Mouse (Mus musculus) neural tube, embryonic 11.5 days (tissue): ENCODE measurements around the gene Grpel1. TPM values are rescaled to one million over a fixed set of nuclear protein-coding genes. Genes with fewer than 3 reads are reported as not detected.

ENCODE experiments used
- ATAC-seq: fragments of 200-750 bp; cut with Nextera tagmentation; 2 replicates; pipeline ENCODE4 v1.8.0; 2017; ENCODE audit warnings: moderate number of reproducible peaks, mild to moderate bottlenecking, moderate TSS enrichment, moderate library complexity; ENCODE audit not compliant: insufficient read depth, low FRiP score, low TSS enrichment
- DNase-seq: peaks from one replicate; pipeline ENCODE4 v3.0.0-alpha.2; 2015; ENCODE audit warnings: low spot score
- H3K27ac ChIP-seq: fragments of 300-500 bp; sonication (generic); 2 replicates; pipeline ENCODE4 v1.5.1; 2014; ENCODE audit warnings: low read depth, mild to moderate bottlenecking, low read length
- H3K27me3 ChIP-seq: fragments of 300-500 bp; sonication (generic); 2 replicates; pipeline ENCODE4 v1.6.1; 2014; ENCODE audit warnings: mild to moderate bottlenecking, low read length, mixed read lengths; ENCODE audit not compliant: control insufficient read depth, insufficient read depth
- H3K36me3 ChIP-seq: fragments of 300-500 bp; sonication (generic); 2 replicates; pipeline ENCODE4 v1.6.1; 2014; ENCODE audit warnings: mild to moderate bottlenecking, low read length, moderate library complexity, mixed read lengths; ENCODE audit not compliant: control insufficient read depth, insufficient read depth
- H3K4me1 ChIP-seq: fragments of 300-500 bp; sonication (generic); 2 replicates; pipeline ENCODE4 v1.6.1; 2014; ENCODE audit warnings: low read length, mixed read lengths; ENCODE audit not compliant: control insufficient read depth, insufficient read depth
- H3K4me2 ChIP-seq: fragments of 300-500 bp; sonication (generic); 2 replicates; pipeline ENCODE4 v1.6.1; 2014; ENCODE audit warnings: low read depth, mild to moderate bottlenecking, moderate library complexity
- H3K4me3 ChIP-seq: fragments of 300-500 bp; sonication (generic); 2 replicates; pipeline ENCODE4 v1.5.1; 2014; ENCODE audit warnings: low read depth, low read length
- H3K9ac ChIP-seq: fragments of 300-500 bp; sonication (generic); 2 replicates; pipeline ENCODE4 v1.6.1; 2014; ENCODE audit warnings: mild to moderate bottlenecking, low read length
- H3K9me3 ChIP-seq: fragments of 300-500 bp; sonication (generic); 2 replicates; pipeline ENCODE4 v1.6.1; 2016; ENCODE audit warnings: low read length; ENCODE audit not compliant: control insufficient read depth
- WGBS: fragments of 180-500 bp; shearing (Covaris S2); extraction: QIAGEN DNeasy Blood & Tissue Kit; methylation state at CpG from one replicate; pipeline ENCODE4 v1.1.7; 2014; 5-methylcytosine and 5-hydroxymethylcytosine counted together
- polyA plus RNA-seq: library from polyadenylated mRNA; unstranded; fragments of >200 nt; fragmentation: Nextera tagmentation; extraction: Ambion mirVana; gene quantifications from 2 replicates; pipeline ENCODE4 v1.2.1, GENCODE M21; 2014

The Grpel1 gene
- polyA plus RNA-seq, 1 experiment from 2014 or later, result 58.6 TPM

DNA sequence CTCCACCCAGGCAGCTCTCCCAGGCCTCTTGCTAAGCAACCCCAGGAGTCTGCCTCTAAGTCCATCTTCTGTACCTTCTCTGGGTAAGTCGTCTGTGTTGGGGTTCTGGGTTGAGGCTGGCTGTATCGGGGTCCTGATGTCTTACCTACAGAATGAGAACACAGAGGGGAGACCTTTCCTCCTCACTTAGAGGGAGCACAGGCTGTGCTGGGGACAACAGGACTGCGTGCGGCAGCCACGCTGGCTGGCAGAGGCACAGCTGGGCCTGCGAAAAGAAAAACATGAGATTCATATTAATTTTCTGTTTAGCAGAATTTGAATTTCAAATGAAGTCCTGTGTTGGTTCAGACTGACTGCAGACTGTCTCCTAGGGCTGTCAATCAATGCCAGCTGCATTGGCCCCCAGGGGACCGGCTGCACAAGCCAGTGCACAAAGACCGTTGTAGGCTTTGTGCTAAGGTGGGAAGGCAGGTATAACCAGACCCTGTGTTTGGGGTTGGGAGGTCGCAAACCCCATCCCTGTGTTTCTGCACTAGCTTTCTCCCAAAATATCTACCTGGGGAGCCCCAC, 30.3 kb upstream of the Grpel1 start:
- Histone ChIP-seq H3K9me3 (no peaks in the 10 kb centered on the region), H3K27me3 (no peaks in the 10 kb centered on the region), H3K4me3 (no peak overlapping the region), H3K4me1 (peaks cover 2% of the 10 kb centered on the region; the same call in 1 of the 2 replicates), H3K9ac (no peak overlapping the region), H3K27ac (no peak overlapping the region), H3K36me3 (no peaks in the 10 kb centered on the region), H3K4me2 (no peak overlapping the region)
- ATAC-seq (no peak), DNase-seq (peak; percentile 19)
- WGBS, result 69% methylated on average over 9 of the region's 9 CpGs

DNA sequence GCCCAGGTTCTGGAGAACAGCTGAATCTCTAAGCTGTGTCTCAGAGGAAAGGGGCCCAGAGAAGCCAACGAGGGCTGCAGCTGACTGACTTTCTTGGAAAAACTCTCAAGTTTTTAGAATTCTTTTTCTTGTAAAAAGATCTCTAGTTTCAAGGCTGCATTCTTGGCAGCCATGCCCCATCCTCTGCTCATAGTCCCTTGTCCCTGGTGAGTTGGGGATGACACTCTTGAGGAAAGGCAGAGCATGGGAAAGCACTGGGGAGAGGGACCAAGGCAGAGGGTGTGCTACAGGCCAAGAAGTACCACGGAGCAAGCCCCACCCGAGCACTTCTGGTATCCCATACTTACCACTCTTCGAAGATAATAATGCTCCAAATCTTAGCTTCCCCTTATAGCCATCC, 27.9 kb upstream of the Grpel1 start:
- H3K4me2 ChIP-seq, result no peak overlapping the region
- WGBS, result 79% methylated on average over 4 of the region's 4 CpGs

DNA sequence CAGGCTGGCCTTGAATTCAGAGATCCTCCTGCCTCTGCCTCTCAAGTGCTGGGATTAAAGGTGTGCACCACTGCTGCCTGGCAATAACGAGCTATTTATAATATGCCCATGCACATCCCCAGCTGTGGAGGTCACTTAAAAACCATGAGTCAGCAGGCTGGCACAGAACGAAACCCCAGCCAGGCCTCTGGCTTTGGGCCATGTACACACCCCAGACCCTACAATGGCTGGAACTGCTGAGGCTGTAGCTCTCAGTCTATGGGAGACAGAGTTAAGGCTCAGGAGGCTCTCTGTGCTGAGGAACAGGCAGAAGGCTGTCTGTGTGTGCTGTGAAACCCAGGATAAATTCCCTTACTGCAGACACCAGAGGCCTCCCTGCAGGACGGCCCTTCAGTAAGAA, 24.1 kb upstream of the Grpel1 start:
- no peaks in the 10 kb centered on the region for H3K36me3 ChIP-seq
- no peaks in the 10 kb centered on the region for H3K9me3 ChIP-seq
- H3K4me3 ChIP-seq, result no peak overlapping the region
- no peaks in the 10 kb centered on the region for H3K27me3 ChIP-seq
- ATAC-seq, result no peak
- H3K27ac ChIP-seq, result no peak overlapping the region
- no peak overlapping the region for H3K9ac ChIP-seq
- DNase-seq, result no peak
- WGBS, result 70% methylated on average over 3 of the region's 3 CpGs
- no peaks in the 10 kb centered on the region for H3K4me1 ChIP-seq
- no peak overlapping the region for H3K4me2 ChIP-seq

More for the DNA sequence above, 27.9 kb upstream of the Grpel1 start:
- ATAC-seq (no peak), DNase-seq (no peak)
- H3K4me1 ChIP-seq, result no peaks in the 10 kb centered on the region
- H3K36me3 ChIP-seq, result no peaks in the 10 kb centered on the region
- no peak overlapping the region for H3K9ac ChIP-seq
- no peak overlapping the region for H3K27ac ChIP-seq
- no peaks in the 10 kb centered on the region for H3K9me3 ChIP-seq
- H3K4me3 ChIP-seq, result no peak overlapping the region
- no peaks in the 10 kb centered on the region for H3K27me3 ChIP-seq

DNA sequence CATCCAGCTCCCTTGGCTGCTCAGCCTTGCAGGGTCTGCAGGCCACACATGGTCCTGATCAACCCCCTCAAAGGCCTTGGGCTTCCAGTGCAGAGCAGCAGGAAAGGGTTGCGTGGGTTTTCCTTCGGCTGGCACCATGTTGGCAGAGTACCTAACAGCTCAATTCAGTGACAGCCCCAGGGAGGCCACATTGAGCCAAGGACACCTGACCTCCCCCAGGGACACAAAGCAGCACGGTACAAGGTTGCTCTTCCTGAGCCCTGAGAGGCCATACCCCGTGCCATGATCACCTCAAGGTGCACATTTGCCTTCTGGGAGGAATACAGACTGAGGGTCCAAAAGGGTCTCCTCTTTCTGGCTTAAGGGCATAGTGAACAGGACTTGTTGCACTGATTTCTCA, 20.2 kb upstream of the Grpel1 start:
- WGBS, result 57% methylated on average over 4 of the region's 4 CpGs
- Histone ChIP-seq H3K4me2 (no peak overlapping the region), H3K27me3 (no peaks in the 10 kb centered on the region), H3K36me3 (no peaks in the 10 kb centered on the region), H3K9ac (no peak overlapping the region), H3K9me3 (no peaks in the 10 kb centered on the region), H3K4me1 (no peaks in the 10 kb centered on the region), H3K27ac (no peak overlapping the region), H3K4me3 (no peak overlapping the region)
- no peak for DNase-seq
- ATAC-seq, result no peak

DNA sequence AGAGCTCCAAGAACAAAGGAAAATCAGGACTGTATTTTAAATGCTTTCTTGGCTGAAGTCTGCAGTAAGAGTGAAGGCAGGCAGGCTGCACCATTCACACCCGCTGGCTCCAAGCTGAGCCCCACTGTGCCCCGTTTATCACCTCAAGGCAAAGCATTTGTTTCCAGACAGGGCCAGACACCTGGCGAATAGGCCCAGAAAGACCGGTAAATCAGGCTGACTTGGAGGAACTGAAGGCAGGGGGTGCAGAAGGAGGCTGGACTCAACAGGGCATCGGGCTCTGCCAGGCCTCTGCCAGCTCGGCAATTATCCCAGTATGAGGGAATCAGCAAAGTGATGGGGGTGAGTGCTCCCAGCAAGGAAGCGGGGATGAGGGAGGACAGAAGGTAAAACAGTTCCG, 19.8 kb upstream of the Grpel1 start:
- Histone ChIP-seq H3K27ac (no peak overlapping the region), H3K9ac (no peak overlapping the region), H3K4me3 (no peak overlapping the region), H3K4me2 (no peak overlapping the region), H3K9me3 (no peaks in the 10 kb centered on the region), H3K27me3 (no peaks in the 10 kb centered on the region), H3K36me3 (no peaks in the 10 kb centered on the region), H3K4me1 (no peaks in the 10 kb centered on the region)
- ATAC-seq, result no peak
- WGBS, result 26% methylated on average over 8 of the region's 8 CpGs
- DNase-seq, result no peak

DNA sequence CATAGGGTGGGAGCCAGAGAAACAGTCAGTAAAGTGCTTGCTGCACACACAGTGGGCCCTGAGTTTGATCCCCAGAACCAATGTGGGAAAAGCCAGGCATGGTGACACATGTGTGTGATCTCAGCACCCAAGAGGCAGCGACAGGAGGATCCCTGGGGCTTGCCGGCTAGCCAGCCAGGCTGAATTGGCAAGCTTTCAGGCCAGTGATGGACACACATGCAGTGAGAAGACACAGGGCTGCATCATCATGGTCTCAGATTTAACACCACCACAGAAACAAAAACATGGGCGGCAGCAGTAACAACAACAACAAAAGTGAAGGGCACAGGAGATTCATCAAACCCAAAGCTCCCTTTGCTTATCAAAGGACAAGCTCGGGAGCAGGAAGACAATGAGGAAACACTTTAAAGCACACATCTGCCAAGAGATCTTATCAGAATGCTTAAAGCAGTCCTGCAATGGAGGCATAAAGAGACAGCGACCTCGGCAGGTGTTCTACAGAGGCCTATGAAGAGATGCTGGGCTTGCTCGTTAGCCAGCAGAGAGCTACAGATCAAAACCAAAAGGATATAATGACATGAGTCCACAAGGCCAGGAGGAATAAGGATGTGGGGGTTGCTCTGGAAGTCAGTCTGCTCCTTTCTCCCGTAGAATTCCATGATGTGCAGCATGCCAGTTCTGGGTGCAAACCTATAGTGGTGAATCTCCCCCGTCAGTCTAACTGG, 18.5 kb upstream of the Grpel1 start:
- no peak for DNase-seq
- H3K4me1 ChIP-seq, result no peaks in the 10 kb centered on the region
- no peaks in the 10 kb centered on the region for H3K27me3 ChIP-seq
- WGBS, result 47% methylated on average over 9 of the region's 9 CpGs
- H3K4me3 ChIP-seq, result no peak overlapping the region
- ATAC-seq, result no peak
- H3K4me2 ChIP-seq, result no peak overlapping the region
- H3K27ac ChIP-seq, result no peak overlapping the region
- no peak overlapping the region for H3K9ac ChIP-seq
- H3K9me3 ChIP-seq, result no peaks in the 10 kb centered on the region
- no peaks in the 10 kb centered on the region for H3K36me3 ChIP-seq

DNA sequence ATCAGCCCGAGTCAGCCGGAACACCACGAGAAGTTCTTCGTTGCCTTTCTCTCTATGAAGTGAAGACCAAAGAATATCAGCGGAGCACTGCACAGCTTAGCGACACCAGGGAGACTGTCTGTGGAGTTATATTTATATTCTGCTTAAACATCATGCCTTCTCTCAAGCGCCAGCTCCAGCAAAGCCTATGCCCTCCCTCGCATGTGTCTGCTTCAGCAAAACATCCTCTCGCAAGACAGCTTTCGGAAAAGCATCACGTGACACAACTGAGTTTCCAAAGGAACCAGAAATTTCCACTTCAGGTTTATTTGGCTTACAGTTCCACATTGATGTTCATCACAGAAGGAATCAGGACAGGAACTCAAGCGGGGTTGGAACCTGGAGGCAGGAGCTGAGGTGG, 16.9 kb upstream of the Grpel1 start:
- Histone ChIP-seq H3K4me2 (no peak overlapping the region), H3K27ac (no peak overlapping the region), H3K9me3 (no peaks in the 10 kb centered on the region), H3K4me1 (no peaks in the 10 kb centered on the region), H3K27me3 (no peaks in the 10 kb centered on the region), H3K4me3 (no peak overlapping the region), H3K36me3 (no peaks in the 10 kb centered on the region), H3K9ac (no peak overlapping the region)
- WGBS, result 95% methylated on average over 12 of the region's 12 CpGs
- no peak for ATAC-seq
- DNase-seq, result no peak

DNA sequence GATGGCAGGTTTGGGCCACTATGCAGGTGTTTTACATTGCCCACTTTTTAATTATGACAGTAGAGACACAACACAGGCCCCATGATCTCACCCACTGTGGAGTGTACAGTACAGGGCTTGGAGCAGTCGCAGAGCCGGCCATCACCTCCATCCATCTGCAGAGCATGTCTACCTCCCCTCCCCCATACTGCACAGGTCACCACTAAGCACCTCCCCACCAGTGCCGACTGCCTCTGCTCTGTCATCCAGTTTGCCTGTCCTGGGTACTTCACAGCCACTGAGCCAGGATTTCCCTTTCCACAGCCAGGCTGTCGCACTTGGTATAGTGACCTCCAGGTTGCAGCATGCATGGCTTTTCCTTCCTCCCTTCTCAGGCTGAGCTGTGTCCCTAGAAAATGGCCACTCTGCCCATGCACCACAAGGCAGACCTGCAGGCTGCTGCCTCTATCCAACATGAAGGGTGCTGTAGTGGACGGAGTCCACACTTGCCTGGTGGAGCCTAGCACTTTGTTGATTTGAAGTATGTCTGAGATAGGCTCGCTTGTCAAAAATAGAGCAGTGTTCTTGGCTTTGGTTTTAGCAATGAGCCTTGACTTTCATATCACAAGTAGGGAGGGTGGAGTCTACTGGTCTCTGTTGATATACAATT, 15.0 kb upstream of the Grpel1 start:
- Histone ChIP-seq H3K4me2 (no peak overlapping the region), H3K36me3 (no peaks in the 10 kb centered on the region), H3K4me3 (no peak overlapping the region), H3K4me1 (no peaks in the 10 kb centered on the region), H3K9ac (no peak overlapping the region), H3K9me3 (no peaks in the 10 kb centered on the region), H3K27me3 (no peaks in the 10 kb centered on the region), H3K27ac (no peak overlapping the region)
- DNase-seq, result no peak
- no peak for ATAC-seq
- WGBS, result 74% methylated on average over 6 of the region's 6 CpGs

DNA sequence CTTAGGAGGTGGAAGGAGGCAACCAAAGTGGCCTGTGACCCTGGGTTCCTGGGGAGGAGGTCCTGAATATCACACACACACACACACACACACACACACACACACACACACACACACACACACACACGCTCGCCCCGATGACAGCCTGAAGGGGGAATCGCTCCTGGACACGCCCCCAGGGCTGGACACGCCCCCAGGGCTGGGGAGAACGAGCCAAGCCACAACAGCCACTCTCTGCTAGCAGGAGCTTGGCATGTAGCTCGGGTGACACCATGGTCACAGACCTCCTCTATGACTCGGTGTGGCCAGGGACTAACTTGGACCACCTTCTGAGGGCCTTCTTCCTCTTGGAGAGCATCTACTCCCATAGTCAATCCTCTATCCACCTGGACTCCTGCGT, 13.7 kb upstream of the Grpel1 start:
- WGBS, result 16% methylated on average over 10 of the region's 10 CpGs
- DNase-seq (peak; percentile 30), ATAC-seq (no peak)
- Histone ChIP-seq H3K36me3 (no peaks in the 10 kb centered on the region), H3K4me1 (no peaks in the 10 kb centered on the region), H3K4me3 (no peak overlapping the region), H3K9ac (no peak overlapping the region), H3K9me3 (no peaks in the 10 kb centered on the region), H3K4me2 (no peak overlapping the region), H3K27ac (no peak overlapping the region), H3K27me3 (no peaks in the 10 kb centered on the region)
